Comparison of ENCODE assay signal across 21 mouse cellular contexts in genomic region chr14:75518899-75519298, GRCm38 (mm10).
DNase-seq lines count a peak whose midpoint lies in the region; ATAC-seq and TF ChIP-seq lines count a peak whose summit lies in the region.
"Had no signal": no experiment of that assay in that cellular context is flagged by ENCODE, and none has a peak within 500 bp of the region (broad histone marks: within the 10 kb centered on the region; RNA-seq: fewer than 3 reads in every experiment).

No protein-coding gene starts in this region.

- peaks cover 12% of the 10 kb centered on the region for H3K4me1 ChIP-seq in heart, embryonic 12.5 days (replicated peaks)
- H3K4me1 ChIP-seq in hindbrain, embryonic 15.5 days (replicated peaks): peaks cover 26% of the 10 kb centered on the region
- peaks cover 10% of the 10 kb centered on the region for H3K4me1 ChIP-seq in hindbrain, embryonic 16.5 days (ENCODE audit: control insufficient read depth, insufficient read depth, low read depth, low read length)
- H3K4me1 ChIP-seq in forebrain, embryonic 10.5 days: peaks cover 32% of the 10 kb centered on the region
- no peaks in the 10 kb centered on the region for H3K4me1 ChIP-seq in forebrain, postnatal 0 days (ENCODE audit: insufficient read depth)
- H3K4me1 ChIP-seq: embryonic facial prominence, embryonic 15.5 days; limb, embryonic 13.5 days had no signal

- 56% methylated on average over 6 of the region's 6 CpGs for WGBS in heart, embryonic 12.5 days
- WGBS in hindbrain, embryonic 15.5 days: 82% methylated on average over 6 of the region's 6 CpGs
- WGBS in hindbrain, embryonic 16.5 days: 83% methylated on average over 6 of the region's 6 CpGs
- 95% methylated on average over 6 of the region's 6 CpGs for WGBS in forebrain, embryonic 10.5 days
- WGBS in forebrain, postnatal 0 days: 68% methylated on average over 6 of the region's 6 CpGs

- no peak overlapping the region for H3K4me3 ChIP-seq in heart, embryonic 12.5 days
- no peak overlapping the region for H3K4me3 ChIP-seq in hindbrain, embryonic 15.5 days
- H3K4me3 ChIP-seq in hindbrain, embryonic 16.5 days (ENCODE audit: low read length): no peak overlapping the region
- H3K4me3 ChIP-seq in forebrain, embryonic 10.5 days: no peak overlapping the region
- peak overlapping the region; percentile 16; the same call in 1 of the 2 replicates for H3K4me3 ChIP-seq in forebrain, postnatal 0 days (ENCODE audit: low read depth, low read length)
- H3K4me3 ChIP-seq: embryonic facial prominence, embryonic 15.5 days; gastrocnemius, adult 2 months; limb, embryonic 13.5 days; midbrain, embryonic 12.5 days had no signal

- no peak overlapping the region for H3K9ac ChIP-seq in heart, embryonic 12.5 days
- H3K9ac ChIP-seq in hindbrain, embryonic 15.5 days: no peak overlapping the region
- no peak overlapping the region for H3K9ac ChIP-seq in hindbrain, embryonic 16.5 days (ENCODE audit: low read depth, low read length)
- no peak overlapping the region for H3K9ac ChIP-seq in forebrain, postnatal 0 days
- H3K9ac ChIP-seq: embryonic facial prominence, embryonic 15.5 days; limb, embryonic 13.5 days; midbrain, embryonic 12.5 days had no signal

- intact Hi-C loops in heart, postnatal 14 days (cut with DNase I): no loop called here

- no peaks in the 10 kb centered on the region for H3K36me3 ChIP-seq in heart, embryonic 12.5 days
- no peaks in the 10 kb centered on the region for H3K36me3 ChIP-seq in hindbrain, embryonic 15.5 days
- no peaks in the 10 kb centered on the region for H3K36me3 ChIP-seq in hindbrain, embryonic 16.5 days (ENCODE audit: control insufficient read depth, insufficient read depth, low read length)
- no peaks in the 10 kb centered on the region for H3K36me3 ChIP-seq in forebrain, embryonic 10.5 days (replicated peaks)
- no peaks in the 10 kb centered on the region for H3K36me3 ChIP-seq in forebrain, postnatal 0 days (ENCODE audit: insufficient read depth)
- H3K36me3 ChIP-seq: embryonic facial prominence, embryonic 15.5 days; limb, embryonic 13.5 days; midbrain, embryonic 12.5 days had no signal

- DNase-seq in heart, postnatal 14 days: no peak
- no peak for DNase-seq in forebrain, embryonic 10.5 days (ENCODE audit: extremely low spot score, low spot score)
- no peak for DNase-seq in forebrain, postnatal 0 days
- DNase-seq: adrenal gland, adult 2 months; cerebellum, postnatal 10 days; embryo, embryonic 11 days; gastrocnemius, adult 2 months; heart, adult 11 months; kidney, adult 9 months; kidney, postnatal 36 days; lung, adult 2 months; lung, postnatal 4 days; thymus, postnatal 25 days had no signal

- no peak for TF ChIP-seq CTCF in forebrain, postnatal 0 days (IDR thresholded peaks at IDR 0.05; ENCODE audit: low read depth)

- H3K4me2 ChIP-seq in heart, embryonic 12.5 days: peak overlapping the region; percentile 51
- H3K4me2 ChIP-seq in hindbrain, embryonic 15.5 days: no peak overlapping the region
- no peak overlapping the region for H3K4me2 ChIP-seq in hindbrain, embryonic 16.5 days (ENCODE audit: low read length)
- H3K4me2 ChIP-seq in forebrain, postnatal 0 days (ENCODE audit: low read depth): no peak overlapping the region; the same call in 1 of the 2 replicates
- H3K4me2 ChIP-seq: embryonic facial prominence, embryonic 15.5 days; limb, embryonic 13.5 days; midbrain, embryonic 12.5 days had no signal

- peak; percentile 57; the same call in 1 of the 2 replicates for ATAC-seq in heart, embryonic 12.5 days (ENCODE audit: insufficient number of reproducible peaks, low FRiP score)
- ATAC-seq in hindbrain, embryonic 15.5 days (ENCODE audit: low FRiP score, low read depth): no peak
- no peak for ATAC-seq in hindbrain, embryonic 16.5 days
- ATAC-seq in forebrain, postnatal 0 days: no peak
- no peak for ATAC-seq in megakaryocyte, adult 5-6 weeks (ENCODE audit: poor library complexity, severe bottlenecking)

- H3K27ac ChIP-seq in heart, embryonic 12.5 days (ENCODE audit: poor library complexity, severe bottlenecking): no peak overlapping the region
- 0 out of 2 replicates have a peak overlapping the region, but pooled peaks have one; percentile 23 for H3K27ac ChIP-seq in hindbrain, embryonic 15.5 days (replicated peaks)
- H3K27ac ChIP-seq in hindbrain, embryonic 16.5 days (ENCODE audit: low read depth, low read length): no peak overlapping the region
- H3K27ac ChIP-seq in forebrain, embryonic 10.5 days: peak overlapping the region; percentile 70; the same call in 1 of the 2 replicates
- H3K27ac ChIP-seq in forebrain, postnatal 0 days (ENCODE audit: low read depth, low read length): no peak overlapping the region
- H3K27ac ChIP-seq: embryonic facial prominence, embryonic 15.5 days; gastrocnemius, adult 2 months; limb, embryonic 13.5 days; midbrain, embryonic 12.5 days had no signal

- no peaks in the 10 kb centered on the region for H3K9me3 ChIP-seq in heart, embryonic 12.5 days (replicated peaks)
- H3K9me3 ChIP-seq in hindbrain, embryonic 15.5 days: no peaks in the 10 kb centered on the region
- H3K9me3 ChIP-seq in hindbrain, embryonic 16.5 days (ENCODE audit: control insufficient read depth, low read length): no peaks in the 10 kb centered on the region
- no peaks in the 10 kb centered on the region for H3K9me3 ChIP-seq in forebrain, embryonic 10.5 days
- no peaks in the 10 kb centered on the region for H3K9me3 ChIP-seq in forebrain, postnatal 0 days (ENCODE audit: low read length)
- H3K9me3 ChIP-seq: embryonic facial prominence, embryonic 15.5 days; limb, embryonic 13.5 days; midbrain, embryonic 12.5 days had no signal

- peaks cover 20% of the 10 kb centered on the region for H3K27me3 ChIP-seq in heart, embryonic 12.5 days (replicated peaks)
- no peaks in the 10 kb centered on the region for H3K27me3 ChIP-seq in hindbrain, embryonic 15.5 days
- no peaks in the 10 kb centered on the region for H3K27me3 ChIP-seq in hindbrain, embryonic 16.5 days (replicated peaks; ENCODE audit: control insufficient read depth, insufficient read depth, low read length)
- H3K27me3 ChIP-seq in forebrain, embryonic 10.5 days (ENCODE audit: poor library complexity, severe bottlenecking): peaks cover 7% of the 10 kb centered on the region; the same call in 1 of the 2 replicates
- H3K27me3 ChIP-seq in forebrain, postnatal 0 days (ENCODE audit: insufficient read depth, low read length): no peaks in the 10 kb centered on the region
- H3K27me3 ChIP-seq: CH12.LX; embryonic facial prominence, embryonic 15.5 days; limb, embryonic 13.5 days; midbrain, embryonic 12.5 days had no signal

Comparison
In these comparisons a context has a peak if more than half of its experiments do, and no peak if none do; other contexts are left out.
1. H3K27ac ChIP-seq: peak in hindbrain, embryonic 15.5 days (single experiment) and forebrain, embryonic 10.5 days (single experiment); none in heart, embryonic 12.5 days (single experiment), hindbrain, embryonic 16.5 days (single experiment) and forebrain, postnatal 0 days (single experiment).